Mouse (Mus musculus): Measurements from ENCODE around the gene Hes1. TPM values are rescaled to one million over a fixed set of nuclear protein-coding genes. Genes with fewer than 3 reads are reported as not detected.
A peak's percentile ranks its signal among the peaks of the same experiment; 100 is the strongest.

Gene Hes1
- polyA plus RNA-seq, 1 experiment from 2014 or later: 68.7 TPM

DNA sequence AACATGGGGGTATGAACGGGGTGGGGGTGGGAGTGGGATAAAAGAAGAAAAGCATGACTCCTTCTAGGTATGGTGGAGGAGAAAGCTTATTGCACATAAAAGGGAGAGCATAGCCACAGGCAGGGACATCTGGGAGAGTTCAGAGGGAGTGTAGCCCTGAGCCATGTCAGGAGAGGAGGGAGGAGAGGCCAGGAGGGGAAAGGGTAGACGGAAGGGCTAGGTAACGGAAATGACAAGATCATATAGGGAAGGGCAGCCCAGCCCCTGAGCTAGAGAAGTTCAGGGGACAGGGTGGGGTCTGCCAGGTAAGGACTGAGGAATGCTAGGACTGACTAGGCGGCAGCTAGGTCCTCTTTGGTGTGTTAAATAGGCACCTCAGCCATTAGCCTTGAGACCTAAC is 17.8 kb downstream of the Hes1 start:
- H3K9me3 ChIP-seq (ENCODE audit: control insufficient read depth, low read length): no peaks in the 10 kb centered on the region; the same call in 1 of the 2 replicates
- H3K36me3 ChIP-seq (ENCODE audit: control insufficient read depth, insufficient read depth, low read length): no peaks in the 10 kb centered on the region
- peak overlapping the region; percentile 83 for H3K27ac ChIP-seq (ENCODE audit: low read depth, low read length)
- peak; percentile 40 for ATAC-seq (ENCODE audit: low FRiP score, low TSS enrichment)
- H3K4me2 ChIP-seq (replicated peaks; ENCODE audit: low read depth, low read length): no peak overlapping the region
- H3K9ac ChIP-seq (ENCODE audit: low read depth, low read length): no peak overlapping the region
- peaks cover 29% of the 10 kb centered on the region for H3K4me1 ChIP-seq (ENCODE audit: control insufficient read depth, insufficient read depth, low read length)
- WGBS: 31% methylated on average over 4 of the region's 4 CpGs
- no peak overlapping the region for H3K4me3 ChIP-seq (ENCODE audit: low read length)
- H3K27me3 ChIP-seq (ENCODE audit: control insufficient read depth, insufficient read depth, low read length): no peaks in the 10 kb centered on the region

- Histone ChIP-seq H3K36me3 (ENCODE audit: control insufficient read depth, insufficient read depth, low read length) (no peaks in the 10 kb centered on the region), H3K4me1 (ENCODE audit: control insufficient read depth, insufficient read depth, low read length) (peaks cover 29% of the 10 kb centered on the region), H3K4me3 (ENCODE audit: low read length) (no peak overlapping the region), H3K27me3 (ENCODE audit: control insufficient read depth, insufficient read depth, low read length) (no peaks in the 10 kb centered on the region), H3K9ac (ENCODE audit: low read depth, low read length) (no peak overlapping the region), H3K27ac (ENCODE audit: low read depth, low read length) (peak overlapping the region; percentile 83; the same call in 1 of the 2 replicates), H3K4me2 (replicated peaks; ENCODE audit: low read depth, low read length) (no peak overlapping the region), H3K9me3 (ENCODE audit: control insufficient read depth, low read length) (no peaks in the 10 kb centered on the region)
- WGBS: 39% methylated on average over 8 of the region's 8 CpGs
- peak; percentile 40 for ATAC-seq (ENCODE audit: low FRiP score, low TSS enrichment)
Observed at GRCm38 (mm10) chr16:30082965-30083364, 18.8 kb downstream of the Hes1 start.

DNA sequence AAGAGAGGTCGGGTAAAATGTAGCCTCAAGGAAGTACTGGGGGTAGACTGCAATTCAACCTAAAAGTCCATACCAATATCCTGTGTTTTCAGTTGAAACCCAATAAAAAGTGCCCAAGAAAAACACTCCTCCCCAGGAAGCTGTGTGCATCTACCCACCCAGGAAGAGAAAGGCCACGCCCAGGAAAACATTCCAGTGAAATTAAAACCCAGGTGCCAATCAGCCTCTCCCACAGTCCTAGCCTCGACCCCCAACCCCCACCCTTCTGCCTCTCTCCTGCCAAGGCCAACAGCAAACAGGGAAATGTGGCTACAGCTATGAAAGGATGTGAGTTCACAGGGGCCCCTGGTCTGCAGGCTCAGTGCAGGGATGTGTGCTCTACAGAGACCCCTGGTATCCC is 19.4 kb downstream of the Hes1 start:
- H3K9ac ChIP-seq (ENCODE audit: low read depth, low read length): no peak overlapping the region
- peak overlapping the region; percentile 83 for H3K27ac ChIP-seq (ENCODE audit: low read depth, low read length)
- no peak overlapping the region for H3K4me3 ChIP-seq (ENCODE audit: low read length)
- peaks cover 29% of the 10 kb centered on the region for H3K4me1 ChIP-seq (ENCODE audit: control insufficient read depth, insufficient read depth, low read length)
- ATAC-seq (ENCODE audit: low FRiP score, low TSS enrichment): peak; percentile 80
- no peaks in the 10 kb centered on the region for H3K9me3 ChIP-seq (ENCODE audit: control insufficient read depth, low read length)
- H3K4me2 ChIP-seq (replicated peaks; ENCODE audit: low read depth, low read length): no peak overlapping the region
- WGBS: 9% methylated on average over 3 of the region's 3 CpGs
- no peaks in the 10 kb centered on the region for H3K36me3 ChIP-seq (ENCODE audit: control insufficient read depth, insufficient read depth, low read length)
- no peaks in the 10 kb centered on the region for H3K27me3 ChIP-seq (ENCODE audit: control insufficient read depth, insufficient read depth, low read length)

- peaks cover 8% of the 10 kb centered on the region; the same call in 1 of the 2 replicates for H3K4me1 ChIP-seq (ENCODE audit: control insufficient read depth, insufficient read depth, low read length)
- H3K27ac ChIP-seq (ENCODE audit: low read depth, low read length): no peak overlapping the region
- H3K9ac ChIP-seq (ENCODE audit: low read depth, low read length): no peak overlapping the region
- no peak for ATAC-seq (ENCODE audit: low FRiP score, low TSS enrichment)
- H3K9me3 ChIP-seq (ENCODE audit: control insufficient read depth, low read length): no peaks in the 10 kb centered on the region
- H3K4me2 ChIP-seq (replicated peaks; ENCODE audit: low read depth, low read length): no peak overlapping the region
- 79% methylated on average over 5 of the region's 5 CpGs for WGBS
- H3K4me3 ChIP-seq (ENCODE audit: low read length): no peak overlapping the region
- no peaks in the 10 kb centered on the region for H3K36me3 ChIP-seq (ENCODE audit: control insufficient read depth, insufficient read depth, low read length)
- H3K27me3 ChIP-seq (ENCODE audit: control insufficient read depth, insufficient read depth, low read length): no peaks in the 10 kb centered on the region
Observed at GRCm38 (mm10) chr16:30088646-30089045, 24.5 kb downstream of the Hes1 start.

- no peak for ATAC-seq (ENCODE audit: low FRiP score, low TSS enrichment)
Observed at GRCm38 (mm10) chr16:30090200-30090865, 26.1 kb downstream of the Hes1 start.

GRCm38 (mm10) chr16:30096050-30096449 is 31.9 kb downstream of the Hes1 start:
- no peak for ATAC-seq (ENCODE audit: low FRiP score, low TSS enrichment)
- 67% methylated on average over 3 of the region's 3 CpGs for WGBS
- Histone ChIP-seq H3K27ac (ENCODE audit: low read depth, low read length) (peak overlapping the region; percentile 33; the same call in 1 of the 2 replicates), H3K4me3 (ENCODE audit: low read length) (no peak overlapping the region), H3K9ac (ENCODE audit: low read depth, low read length) (no peak overlapping the region), H3K9me3 (ENCODE audit: control insufficient read depth, low read length) (no peaks in the 10 kb centered on the region), H3K27me3 (ENCODE audit: control insufficient read depth, insufficient read depth, low read length) (no peaks in the 10 kb centered on the region), H3K4me2 (replicated peaks; ENCODE audit: low read depth, low read length) (no peak overlapping the region), H3K36me3 (ENCODE audit: control insufficient read depth, insufficient read depth, low read length) (no peaks in the 10 kb centered on the region), H3K4me1 (ENCODE audit: control insufficient read depth, insufficient read depth, low read length) (peaks cover 34% of the 10 kb centered on the region; the same call in 1 of the 2 replicates)

More at GRCm38 (mm10) chr16:30090200-30090865, 26.1 kb downstream of the Hes1 start:
- H3K4me3 ChIP-seq (ENCODE audit: low read length): no peak overlapping the region
- 82% methylated on average over 9 of the region's 9 CpGs for WGBS
- H3K36me3 ChIP-seq (ENCODE audit: control insufficient read depth, insufficient read depth, low read length): no peaks in the 10 kb centered on the region
- no peak overlapping the region for H3K4me2 ChIP-seq (replicated peaks; ENCODE audit: low read depth, low read length)
- H3K4me1 ChIP-seq (ENCODE audit: control insufficient read depth, insufficient read depth, low read length): 0 out of 2 replicates have a peak, but pooled peaks cover 6% of the 10 kb centered on the region
- no peaks in the 10 kb centered on the region for H3K9me3 ChIP-seq (ENCODE audit: control insufficient read depth, low read length)
- H3K27ac ChIP-seq (ENCODE audit: low read depth, low read length): no peak overlapping the region
- no peaks in the 10 kb centered on the region for H3K27me3 ChIP-seq (ENCODE audit: control insufficient read depth, insufficient read depth, low read length)
- no peak overlapping the region for H3K9ac ChIP-seq (ENCODE audit: low read depth, low read length)

DNA sequence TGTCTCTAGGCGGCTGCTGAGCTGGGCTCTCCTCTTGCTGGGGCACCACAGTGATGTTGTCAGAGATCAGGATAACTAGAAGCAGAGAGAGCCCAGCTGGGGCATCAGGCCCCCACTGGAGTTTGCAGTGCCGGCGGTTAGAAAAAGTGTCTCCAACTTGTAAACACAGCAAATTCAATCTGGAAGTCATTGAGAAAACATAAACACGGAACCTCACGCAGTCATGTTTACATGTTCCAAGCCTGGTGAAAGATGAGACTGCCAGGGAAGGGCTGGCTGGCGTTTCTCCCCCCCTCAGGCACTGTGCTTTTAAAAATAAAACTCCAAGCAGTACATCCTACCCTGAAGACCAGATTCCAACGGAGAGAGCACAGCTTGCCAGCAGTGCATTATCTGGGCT is 32.3 kb downstream of the Hes1 start:
- no peak; the same call in 1 of the 2 replicates for ATAC-seq (ENCODE audit: low FRiP score, low TSS enrichment)
- H3K4me1 ChIP-seq (ENCODE audit: control insufficient read depth, insufficient read depth, low read length): peaks cover 34% of the 10 kb centered on the region; the same call in 1 of the 2 replicates
- H3K9ac ChIP-seq (ENCODE audit: low read depth, low read length): no peak overlapping the region
- no peak overlapping the region for H3K4me2 ChIP-seq (replicated peaks; ENCODE audit: low read depth, low read length)
- H3K27ac ChIP-seq (ENCODE audit: low read depth, low read length): peak overlapping the region; percentile 33; the same call in 1 of the 2 replicates
- 15% methylated on average over 7 of the region's 7 CpGs for WGBS
- H3K27me3 ChIP-seq (ENCODE audit: control insufficient read depth, insufficient read depth, low read length): no peaks in the 10 kb centered on the region
- no peaks in the 10 kb centered on the region for H3K9me3 ChIP-seq (ENCODE audit: control insufficient read depth, low read length)
- H3K36me3 ChIP-seq (ENCODE audit: control insufficient read depth, insufficient read depth, low read length): no peaks in the 10 kb centered on the region
- no peak overlapping the region for H3K4me3 ChIP-seq (ENCODE audit: low read length)

GRCm38 (mm10) chr16:30099124-30099523 is 34.9 kb downstream of the Hes1 start:
- Histone ChIP-seq H3K4me2 (replicated peaks; ENCODE audit: low read depth, low read length) (no peak overlapping the region), H3K27me3 (ENCODE audit: control insufficient read depth, insufficient read depth, low read length) (no peaks in the 10 kb centered on the region), H3K9ac (ENCODE audit: low read depth, low read length) (no peak overlapping the region), H3K4me1 (ENCODE audit: control insufficient read depth, insufficient read depth, low read length) (peaks cover 53% of the 10 kb centered on the region), H3K27ac (ENCODE audit: low read depth, low read length) (peak overlapping the region; percentile 43; the same call in 1 of the 2 replicates), H3K9me3 (ENCODE audit: control insufficient read depth, low read length) (no peaks in the 10 kb centered on the region), H3K4me3 (ENCODE audit: low read length) (no peak overlapping the region), H3K36me3 (ENCODE audit: control insufficient read depth, insufficient read depth, low read length) (no peaks in the 10 kb centered on the region)
- 47% methylated on average over 5 of the region's 5 CpGs for WGBS
- ATAC-seq (ENCODE audit: low FRiP score, low TSS enrichment): no peak

GRCm38 (mm10) chr16:30102149-30102915 is 38.1 kb downstream of the Hes1 start:
- peak; percentile 87 for ATAC-seq (ENCODE audit: low FRiP score, low TSS enrichment)
- no peaks in the 10 kb centered on the region for H3K27me3 ChIP-seq (ENCODE audit: control insufficient read depth, insufficient read depth, low read length)
- no peak overlapping the region for H3K9ac ChIP-seq (ENCODE audit: low read depth, low read length)
- under 1% methylated on average over 10 of the region's 10 CpGs for WGBS
- H3K9me3 ChIP-seq (ENCODE audit: control insufficient read depth, low read length): no peaks in the 10 kb centered on the region
- peak overlapping the region; percentile 81 for H3K27ac ChIP-seq (ENCODE audit: low read depth, low read length)
- H3K4me3 ChIP-seq (ENCODE audit: low read length): no peak overlapping the region
- peaks cover 40% of the 10 kb centered on the region for H3K4me1 ChIP-seq (ENCODE audit: control insufficient read depth, insufficient read depth, low read length)
- H3K36me3 ChIP-seq (ENCODE audit: control insufficient read depth, insufficient read depth, low read length): no peaks in the 10 kb centered on the region
- peak overlapping the region; percentile 24 for H3K4me2 ChIP-seq (replicated peaks; ENCODE audit: low read depth, low read length)

Data from kidney, embryonic 14.5 days (tissue).